Mouse (Mus musculus) G1E (cell line): ENCODE measurements at regions not wholly inside any gene's neighbourhood (a gene's known extent, or its start where the extent isn't known, plus 50 kb on each side); places are given as distances from the start of the nearest gene placed in this dataset.

Source experiments
- ATAC-seq: 2 replicates; pipeline ENCODE4 v1.8.0; 2016; ENCODE audit warnings: mild to moderate bottlenecking; ENCODE audit not compliant: insufficient number of reproducible peaks, poor library complexity, low FRiP score, severe bottlenecking; ENCODE audit errors: extremely low read depth
- DNase-seq: peaks from one replicate; pipeline ENCODE4 v3.0.0; 2012; ENCODE audit warnings: low spot score
- H3K27me3 ChIP-seq: 2 replicates; pipeline ENCODE4 v1.6.1; 2012; ENCODE audit warnings: mild to moderate bottlenecking, low read length, inconsistent platforms; ENCODE audit not compliant: insufficient read depth
- H3K36me3 ChIP-seq: replicated peaks from 2 replicates; pipeline ENCODE3; 2012; ENCODE audit warnings: mild to moderate bottlenecking, inconsistent platforms
- H3K4me1 ChIP-seq: 2 replicates; pipeline ENCODE4 v1.6.1; 2012; ENCODE audit warnings: low read depth, low read length, inconsistent platforms, mixed read lengths; ENCODE audit not compliant: insufficient read depth
- H3K4me3 ChIP-seq: 2 replicates; pipeline ENCODE4 v1.5.1; 2012; ENCODE audit warnings: low read depth, mild to moderate bottlenecking, inconsistent platforms, low read length, moderate library complexity, mixed read lengths
- H3K9me3 ChIP-seq: replicated peaks from 2 replicates; pipeline ENCODE4 v1.6.1; 2012; ENCODE audit warnings: inconsistent platforms
- CTCF ChIP-seq: IDR thresholded peaks from 2 replicates; pipeline ENCODE4 v1.5.1; 2012; ENCODE audit warnings: low read depth, low read length, inconsistent platforms, mixed read lengths
- GATA1 ChIP-seq: IDR thresholded peaks from 2 replicates; pipeline ENCODE4 v1.6.1; 2012; ENCODE audit warnings: borderline replicate concordance, low read length, inconsistent platforms, mixed read lengths
- GATA2 ChIP-seq: IDR thresholded peaks from 2 replicates; pipeline ENCODE4 v1.6.1; 2012; ENCODE audit warnings: low read depth, low read length, inconsistent platforms, borderline replicate concordance
- POLR2AphosphoS5 ChIP-seq: IDR thresholded peaks from 2 replicates; pipeline ENCODE4 v1.6.1; 2012; ENCODE audit warnings: low read depth, low read length, inconsistent platforms; ENCODE audit not compliant: insufficient replicate concordance
- TAL1 ChIP-seq: conservative IDR thresholded peaks from 2 replicates; pipeline ENCODE4 v1.6.1; 2012; ENCODE audit warnings: low read depth, low read length, inconsistent platforms, mixed read lengths

DNA sequence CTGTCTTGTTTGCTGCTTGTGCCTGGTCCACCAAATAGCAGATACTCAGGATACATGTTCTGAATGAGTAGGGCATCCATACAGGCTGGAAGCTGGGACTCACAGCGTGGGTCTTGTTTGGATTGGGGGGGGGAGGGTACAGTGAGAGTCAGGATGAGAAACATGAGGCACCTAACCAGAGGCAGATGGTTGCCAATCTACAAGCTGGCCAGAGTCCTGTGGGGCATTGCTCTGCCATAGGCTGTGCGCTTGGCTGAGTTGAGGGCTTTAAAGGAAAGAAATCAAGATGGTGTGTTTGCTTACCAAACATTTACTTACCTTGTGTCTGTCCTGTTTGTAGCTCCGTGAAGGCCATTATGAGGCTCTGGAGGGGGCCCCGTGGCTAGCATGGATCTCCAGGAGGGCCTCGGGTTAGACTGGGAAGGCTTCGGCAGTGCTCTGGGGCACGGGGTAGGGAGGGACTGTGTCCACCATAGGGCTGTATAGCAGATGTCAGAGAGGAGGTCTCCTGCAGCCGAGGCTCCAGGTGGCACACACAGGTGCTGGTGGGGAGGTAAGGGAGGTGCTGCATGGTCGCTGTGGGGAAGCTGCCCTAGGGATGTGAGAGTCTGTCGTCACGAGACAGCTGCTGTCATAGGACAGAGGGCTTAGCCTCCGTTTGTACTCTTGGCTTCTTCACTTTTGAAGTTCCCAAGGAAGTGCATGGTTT lies 70.7 kb upstream of the Id2 start:
- Histone ChIP-seq H3K4me3 (no peak overlapping the region), H3K27me3 (no peaks in the 10 kb centered on the region), H3K36me3 (no peaks in the 10 kb centered on the region), H3K9me3 (peaks cover 81% of the 10 kb centered on the region), H3K4me1 (no peaks in the 10 kb centered on the region)
- DNase-seq (no peak), ATAC-seq (no peak)
- no peak for TF ChIP-seq TAL1
- TF ChIP-seq GATA1: no peak
- TF ChIP-seq CTCF: no peak
- no peak for TF ChIP-seq GATA2
- no peak for TF ChIP-seq POLR2AphosphoS5

GRCm38 (mm10) chr12:25166525-25166924 lies 69.6 kb upstream of the Id2 start:
- no peak for ATAC-seq
- no peak for DNase-seq
- Histone ChIP-seq H3K36me3 (no peaks in the 10 kb centered on the region), H3K4me3 (no peak overlapping the region), H3K9me3 (peaks cover 85% of the 10 kb centered on the region), H3K27me3 (no peaks in the 10 kb centered on the region), H3K4me1 (no peaks in the 10 kb centered on the region)
- no peak for TF ChIP-seq CTCF
- no peak for TF ChIP-seq TAL1
- no peak for TF ChIP-seq GATA2
- TF ChIP-seq POLR2AphosphoS5: no peak
- no peak for TF ChIP-seq GATA1

DNA sequence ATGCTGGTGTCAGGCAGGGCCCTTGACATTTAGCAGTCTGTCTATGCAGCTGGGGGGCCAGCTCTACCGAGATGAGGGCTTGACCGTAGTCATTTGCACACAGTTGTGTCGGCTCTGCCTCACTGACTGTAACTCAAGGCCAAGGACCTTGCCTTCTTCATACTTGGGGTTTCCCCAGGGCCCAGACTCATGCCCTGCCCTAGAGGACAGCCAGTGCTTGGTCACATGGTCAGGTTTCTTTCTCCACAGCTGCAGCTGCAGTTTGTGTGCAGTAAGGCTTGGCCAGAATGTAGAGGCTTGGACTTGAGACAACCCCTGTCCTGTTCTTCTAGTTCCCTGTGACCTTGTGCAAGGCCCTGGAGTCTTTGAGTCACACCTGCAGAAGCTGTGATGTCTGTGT lies 68.7 kb upstream of the Id2 start:
- TF ChIP-seq GATA1: no peak
- TF ChIP-seq TAL1: no peak
- no peak for TF ChIP-seq CTCF
- TF ChIP-seq GATA2: no peak
- TF ChIP-seq POLR2AphosphoS5: no peak
- Histone ChIP-seq H3K27me3 (no peaks in the 10 kb centered on the region), H3K4me3 (no peak overlapping the region), H3K9me3 (peaks cover 80% of the 10 kb centered on the region), H3K36me3 (no peaks in the 10 kb centered on the region), H3K4me1 (no peaks in the 10 kb centered on the region)
- no peak for DNase-seq
- no peak for ATAC-seq

- no peak overlapping the region for H3K4me3 ChIP-seq
- ATAC-seq (no peak), DNase-seq (no peak)
- no peak for TF ChIP-seq POLR2AphosphoS5
- no peak for TF ChIP-seq TAL1
- TF ChIP-seq GATA2: no peak
- no peak for TF ChIP-seq CTCF
- no peak for TF ChIP-seq GATA1
- H3K4me1 ChIP-seq: no peaks in the 10 kb centered on the region
- H3K36me3 ChIP-seq: no peaks in the 10 kb centered on the region
- H3K9me3 ChIP-seq: peaks cover 78% of the 10 kb centered on the region
- H3K27me3 ChIP-seq: no peaks in the 10 kb centered on the region
These were observed 67.8 kb upstream of the Id2 start for GRCm38 (mm10) chr12:25164724-25165123.

- ATAC-seq (no peak), DNase-seq (no peak)
- H3K36me3 ChIP-seq: no peaks in the 10 kb centered on the region
- H3K9me3 ChIP-seq: peaks cover 80% of the 10 kb centered on the region
- H3K27me3 ChIP-seq: no peaks in the 10 kb centered on the region
- no peak for TF ChIP-seq CTCF
- TF ChIP-seq GATA2: no peak
- TF ChIP-seq POLR2AphosphoS5: no peak
- no peak for TF ChIP-seq GATA1
- no peak for TF ChIP-seq TAL1
- no peak overlapping the region for H3K4me3 ChIP-seq
- H3K4me1 ChIP-seq: no peaks in the 10 kb centered on the region
These were observed 66.6 kb upstream of the Id2 start for GRCm38 (mm10) chr12:25163541-25163940.

- no peaks in the 10 kb centered on the region for H3K27me3 ChIP-seq
- no peak overlapping the region for H3K4me3 ChIP-seq
- TF ChIP-seq POLR2AphosphoS5: no peak
- H3K36me3 ChIP-seq: no peaks in the 10 kb centered on the region
- no peaks in the 10 kb centered on the region for H3K4me1 ChIP-seq
- DNase-seq (no peak), ATAC-seq (no peak)
- peaks cover 82% of the 10 kb centered on the region for H3K9me3 ChIP-seq
These were observed 65.9 kb upstream of the Id2 start for GRCm38 (mm10) chr12:25162843-25163242.

DNA sequence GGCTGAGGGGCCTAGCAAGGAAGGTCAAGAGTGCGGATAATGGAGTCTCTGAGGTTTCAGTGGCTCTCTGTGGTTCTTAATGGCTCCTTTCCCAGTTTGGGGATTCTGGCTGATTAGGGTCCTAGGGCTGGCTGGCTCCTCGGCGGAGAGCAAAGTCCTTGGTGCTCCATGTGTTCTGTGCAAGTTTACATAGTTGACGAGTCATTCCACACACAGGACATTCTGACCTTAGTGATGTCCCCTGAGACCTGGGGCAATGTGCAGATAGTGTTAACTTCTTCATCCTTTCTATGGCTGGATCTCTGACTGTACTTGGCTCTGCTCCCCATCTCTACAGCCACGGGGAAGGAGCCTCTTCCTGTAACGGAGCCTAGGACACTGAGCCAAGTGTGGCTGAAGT lies 65.0 kb upstream of the Id2 start:
- ATAC-seq (no peak), DNase-seq (no peak)
- H3K27me3 ChIP-seq: no peaks in the 10 kb centered on the region
- no peak overlapping the region for H3K4me3 ChIP-seq
- TF ChIP-seq GATA2 (no peak), GATA1 (no peak), POLR2AphosphoS5 (no peak), TAL1 (no peak), CTCF (no peak)
- peaks cover 84% of the 10 kb centered on the region for H3K9me3 ChIP-seq
- no peaks in the 10 kb centered on the region for H3K36me3 ChIP-seq
- no peaks in the 10 kb centered on the region for H3K4me1 ChIP-seq
